Mouse (Mus musculus): ENCODE results near the gene Slc40a1.
A peak's percentile ranks its signal among the peaks of the same experiment; 100 is the strongest.

The Slc40a1 gene

GRCm38 (mm10) chr1:45926393-45926763 lies at the start of gene Slc40a1:
Slc40a1 (minus strand) TSS chr1:45926523.
- DNase-seq (ENCODE audit: low spot score in 2 of 2), result peak; percentile 50 to 69

DNA sequence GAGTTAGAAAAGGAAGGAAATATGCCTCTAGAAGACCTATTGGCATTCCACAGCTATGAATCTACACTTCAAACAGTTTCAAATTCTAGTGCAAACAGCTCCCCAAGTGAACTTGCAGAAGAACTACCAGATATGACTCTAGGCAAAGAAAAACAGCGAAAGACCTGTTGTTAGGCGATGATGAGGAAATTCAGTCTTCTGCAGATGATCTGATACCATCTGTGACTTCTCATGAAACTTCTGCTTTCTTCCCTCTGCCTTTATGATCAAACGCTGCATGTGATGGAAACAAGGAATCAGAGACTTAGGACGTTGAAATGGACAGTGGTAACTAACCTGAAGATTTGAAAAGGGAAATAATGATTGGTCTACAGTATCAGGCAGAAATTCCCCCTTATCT lies 45.0 kb upstream of the Slc40a1 start:
- DNase-seq (ENCODE audit: low spot score in 2 of 2), result no peak

GRCm38 (mm10) chr1:45948988-45949387 lies 22.7 kb upstream of the Slc40a1 start:
- no peak for DNase-seq (ENCODE audit: low spot score in 2 of 2)

DNA sequence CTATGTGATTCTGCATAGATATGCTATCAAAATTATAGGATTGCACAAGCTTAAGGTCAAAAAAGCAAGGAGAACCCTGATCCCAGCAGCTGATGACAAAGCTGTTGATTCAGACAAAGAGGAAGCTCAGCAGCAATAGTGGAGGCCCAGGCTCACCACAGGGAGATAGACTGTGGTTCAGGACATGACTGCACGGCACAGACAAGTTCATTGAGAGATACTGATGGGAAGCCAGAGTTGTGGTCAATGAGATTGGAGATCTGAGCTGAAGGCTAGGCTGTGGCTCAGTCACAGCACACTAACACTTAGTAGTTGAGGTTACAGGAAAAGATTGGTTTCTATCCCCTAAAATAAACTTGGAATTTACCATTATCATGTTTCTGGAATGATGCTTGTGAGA lies 21.5 kb upstream of the Slc40a1 start:
- no peak for DNase-seq (ENCODE audit: low spot score in 2 of 2)

GRCm38 (mm10) chr1:45931127-45931526 lies 4.8 kb upstream of the Slc40a1 start:
- DNase-seq (ENCODE audit: low spot score in 2 of 2), result no peak

DNA sequence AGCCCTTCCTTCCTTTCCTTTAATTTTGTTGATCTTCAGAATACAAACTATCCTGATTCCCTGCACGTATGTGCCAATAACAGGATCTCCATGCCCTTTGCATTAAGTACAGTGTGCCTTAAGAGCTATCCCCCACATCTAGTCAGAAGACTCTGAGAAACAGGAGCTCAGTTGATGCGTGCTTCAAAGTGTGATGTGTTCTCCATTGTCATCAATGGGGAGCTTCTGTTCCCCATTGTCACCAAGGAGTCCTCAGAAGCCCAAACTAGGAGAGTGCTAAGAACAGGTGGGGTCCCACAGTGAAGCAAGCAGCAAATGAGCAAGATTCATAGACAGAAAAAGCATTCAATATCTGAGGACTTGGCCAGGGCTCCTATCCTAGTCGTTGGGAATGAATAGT lies 588 bp upstream of the Slc40a1 start:
- no peak for DNase-seq (ENCODE audit: low spot score in 2 of 2)

- DNase-seq (ENCODE audit: low spot score in 2 of 2), result peak; percentile 58 to 63
These were observed 577 bp downstream of the Slc40a1 start for GRCm38 (mm10) chr1:45925500-45926392.

- no peak for DNase-seq (ENCODE audit: low spot score in 2 of 2)
These were observed 1.2 kb downstream of the Slc40a1 start for GRCm38 (mm10) chr1:45925131-45925499.

GRCm38 (mm10) chr1:45924516-45924915 lies 1.8 kb downstream of the Slc40a1 start:
- DNase-seq (ENCODE audit: low spot score in 2 of 2), result no peak

GRCm38 (mm10) chr1:45923306-45923705 lies 3.0 kb downstream of the Slc40a1 start:
- no peak for DNase-seq (ENCODE audit: low spot score in 2 of 2)

DNA sequence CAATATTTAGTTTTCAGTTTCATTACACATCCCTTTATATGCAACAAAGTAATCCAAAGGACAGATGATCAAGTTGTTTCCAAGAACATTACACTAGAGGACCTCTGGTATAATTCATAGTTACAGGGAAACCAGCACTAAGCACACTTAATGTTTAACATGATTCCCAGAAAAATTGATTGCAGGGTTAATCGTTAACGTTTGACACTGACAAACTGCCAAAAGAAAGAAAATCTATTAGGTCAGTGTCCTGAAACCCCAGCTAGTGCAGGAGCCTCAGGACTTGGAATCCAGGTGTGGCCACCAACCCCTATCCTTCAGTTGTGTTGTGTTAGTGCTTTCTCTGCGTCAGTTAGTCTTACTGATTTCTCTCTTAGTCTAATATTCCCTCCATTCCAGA lies 5.6 kb downstream of the Slc40a1 start:
- no peak for DNase-seq (ENCODE audit: low spot score in 2 of 2)

GRCm38 (mm10) chr1:45919752-45920151 lies 6.6 kb downstream of the Slc40a1 start:
- DNase-seq (ENCODE audit: low spot score in 2 of 2), result no peak

- no peak for DNase-seq (ENCODE audit: low spot score in 2 of 2)
These were observed 9.1 kb downstream of the Slc40a1 start for GRCm38 (mm10) chr1:45917136-45917803.

- DNase-seq (ENCODE audit: low spot score in 2 of 2), result no peak
These were observed 10.1 kb downstream of the Slc40a1 start for GRCm38 (mm10) chr1:45916174-45916573.

DNA sequence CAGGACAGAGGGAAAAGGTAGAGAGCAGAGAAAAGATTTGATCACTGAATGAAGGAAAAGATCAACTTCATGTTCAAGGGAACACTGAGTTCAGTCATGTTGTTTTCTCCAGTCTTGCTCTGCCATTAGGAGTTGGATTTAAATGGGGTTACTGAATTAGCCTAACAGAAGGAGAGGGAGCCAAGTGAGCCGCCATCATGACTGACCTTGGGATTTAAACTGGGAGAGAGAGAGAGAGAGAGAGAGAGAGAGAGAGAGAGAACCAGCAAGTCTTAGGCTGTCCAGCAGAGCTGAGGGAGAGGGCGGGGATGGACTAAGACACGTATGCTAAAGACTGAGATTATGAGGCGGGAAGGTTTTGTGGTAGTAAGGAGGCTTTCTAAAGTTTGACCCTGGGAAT lies 12.1 kb downstream of the Slc40a1 start:
- no peak for DNase-seq (ENCODE audit: low spot score in 2 of 2)

DNA sequence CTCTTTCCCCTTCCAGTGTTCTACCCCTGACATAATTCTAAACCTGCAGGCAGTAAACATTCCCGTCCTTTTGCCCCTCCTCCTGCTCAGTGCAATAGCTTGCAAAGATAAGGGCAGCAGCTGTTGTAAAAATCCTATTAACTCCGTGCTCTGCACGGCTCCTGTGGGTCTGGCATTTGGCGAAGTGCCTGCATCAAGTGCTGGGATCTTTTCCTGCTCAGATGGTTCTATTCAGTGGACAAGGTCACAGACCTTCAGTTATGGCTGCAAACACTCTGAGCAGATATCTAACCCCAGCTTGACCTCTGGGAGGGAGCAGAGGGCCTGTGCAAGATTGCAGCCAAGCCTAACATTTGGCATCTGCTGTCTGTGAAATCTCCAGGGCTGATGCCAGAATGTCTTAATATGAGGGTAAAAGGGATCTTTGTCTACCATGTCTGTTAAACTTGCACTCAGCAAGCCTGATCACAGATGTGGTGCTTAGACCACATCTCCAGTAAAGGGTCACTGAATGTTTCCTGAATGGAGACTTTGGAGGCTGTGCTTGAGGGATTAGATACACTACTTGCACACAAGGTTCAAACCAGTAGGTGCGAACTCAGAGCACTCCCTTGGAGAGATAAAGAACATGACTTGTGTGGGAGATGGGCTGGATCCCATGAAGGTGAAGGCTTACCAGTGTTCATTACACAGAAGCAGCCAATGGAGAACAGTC lies 21.1 kb downstream of the Slc40a1 start:
- DNase-seq (ENCODE audit: low spot score in 2 of 2), result peak; percentile 14 to 28

DNA sequence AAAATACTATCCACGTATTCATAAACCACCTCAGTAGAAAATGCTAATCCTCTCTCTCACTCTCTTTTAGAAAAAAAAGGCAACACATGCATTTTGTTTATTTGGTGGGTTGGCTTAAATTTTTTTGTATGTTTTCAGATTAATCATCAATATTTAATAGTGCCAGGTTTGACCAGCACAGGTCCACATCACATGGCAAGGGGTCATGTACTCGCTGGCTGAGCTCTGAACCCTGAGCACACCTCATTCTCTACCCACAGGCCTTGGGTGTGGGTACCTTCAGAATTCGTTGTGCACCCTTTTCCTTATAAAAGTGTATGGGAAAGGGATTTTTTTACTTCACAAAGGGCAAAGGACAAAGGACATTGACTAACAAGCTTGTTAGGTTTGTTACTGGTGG lies 22.2 kb downstream of the Slc40a1 start:
- no peak for DNase-seq (ENCODE audit: low spot score in 2 of 2)

DNA sequence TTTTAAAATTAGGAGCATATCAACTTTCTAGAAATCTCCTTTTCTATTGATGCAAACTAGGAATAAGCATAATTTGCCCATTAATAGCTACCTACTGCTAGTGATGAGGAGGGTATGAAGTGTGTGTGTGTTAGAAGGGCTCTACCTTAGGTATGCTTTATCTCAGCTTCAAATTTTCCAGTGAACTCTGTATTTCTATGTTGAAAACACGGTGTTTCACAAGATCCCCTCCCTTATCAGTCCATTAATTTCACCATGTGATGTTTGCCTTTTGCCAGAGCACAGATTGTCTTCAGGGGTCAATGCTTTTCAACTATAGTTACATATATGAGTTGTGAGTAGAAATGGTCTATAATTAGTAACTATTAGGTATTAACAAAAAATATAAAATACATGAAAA lies 28.3 kb downstream of the Slc40a1 start:
- DNase-seq (ENCODE audit: low spot score in 2 of 2), result no peak

- DNase-seq (ENCODE audit: low spot score in 2 of 2), result no peak
These were observed 32.0 kb downstream of the Slc40a1 start for GRCm38 (mm10) chr1:45894168-45894912.

GRCm38 (mm10) chr1:45891986-45892385 lies 34.3 kb downstream of the Slc40a1 start:
- no peak for DNase-seq (ENCODE audit: low spot score in 2 of 2)

DNA sequence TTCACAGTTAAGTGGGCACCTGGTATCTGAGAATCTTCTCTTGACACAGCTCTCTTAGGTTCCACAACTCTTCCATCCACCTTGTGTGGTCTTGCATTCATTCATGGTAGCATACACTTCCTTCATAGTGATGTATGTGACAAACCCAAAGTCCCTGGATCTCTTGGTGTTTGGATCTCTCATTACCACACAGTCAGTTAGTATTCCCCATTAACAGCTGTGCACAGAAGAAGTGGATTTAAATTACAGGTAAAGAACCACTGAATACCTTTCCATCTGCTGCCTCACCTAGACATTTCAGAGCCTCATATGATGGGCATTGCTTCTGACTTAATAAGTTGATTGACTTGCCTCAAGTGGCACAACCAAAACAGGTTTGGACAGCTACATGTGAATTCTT lies 36.1 kb downstream of the Slc40a1 start, which contains the start of gene Gm5269:
Gene Gm5269 (minus strand): TSS at position 101 of the 400 bp plus-strand sequence.
- no peak for DNase-seq (ENCODE audit: low spot score in 2 of 2)

GRCm38 (mm10) chr1:45886800-45887199 lies 39.5 kb downstream of the Slc40a1 start:
- no peak for DNase-seq (ENCODE audit: low spot score in 2 of 2)

Measured in spleen, postnatal 36 days (tissue).